Mouse (Mus musculus): ENCODE data around the gene Dlst.

Gene Dlst

GRCm38 (mm10) chr12:85146881-85147280 lies 36.2 kb downstream of the Dlst start:
- DNase-seq (ENCODE audit: extremely low read depth, insufficient read length, low spot score), result no peak

GRCm38 (mm10) chr12:85150321-85151001 lies 39.8 kb downstream of the Dlst start:
- no peak for DNase-seq (ENCODE audit: extremely low read depth, insufficient read length, low spot score)

DNA sequence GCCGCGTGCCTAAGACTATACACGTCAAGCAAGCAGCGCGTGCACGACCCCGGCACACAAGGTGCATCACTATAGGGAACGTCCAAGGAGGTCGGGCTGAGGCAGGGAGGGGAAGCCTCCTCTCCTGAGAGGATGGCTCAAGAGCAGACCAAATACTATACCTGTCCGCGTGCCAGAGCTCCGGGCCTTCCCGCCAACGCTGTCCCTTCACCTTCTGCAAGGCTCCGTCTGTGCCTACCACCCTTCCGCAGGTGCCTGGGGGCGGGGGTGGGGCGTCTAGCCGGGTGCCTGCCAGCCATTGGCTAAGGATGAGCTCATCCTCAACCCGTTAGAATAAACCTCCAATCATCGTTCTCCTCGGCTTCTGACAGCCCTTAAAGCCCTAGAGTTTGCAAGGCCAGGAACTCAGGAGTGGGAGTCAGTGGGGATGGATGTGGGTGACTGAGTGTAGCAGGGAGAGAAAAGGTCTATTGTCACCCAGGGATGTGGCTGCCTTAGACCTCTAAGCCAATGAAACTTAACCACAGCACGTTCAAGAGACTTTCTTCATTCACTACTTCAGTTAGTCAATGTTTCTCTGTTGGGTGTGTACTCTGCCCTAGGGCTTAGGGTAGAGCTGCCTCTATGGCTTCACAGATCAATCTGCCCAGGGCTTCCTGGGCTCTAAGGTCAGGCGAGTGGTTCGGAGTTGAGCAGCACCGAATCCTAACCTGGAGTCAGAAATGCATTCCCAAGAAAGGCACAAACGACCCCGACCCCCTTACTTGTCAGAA lies 40.6 kb downstream of the Dlst start, which contains the start of gene Rps6kl1:
Rps6kl1 (minus strand) TSS at position 263 of the 773 bp plus-strand sequence.
- DNase-seq (ENCODE audit: extremely low read depth, insufficient read length, low spot score), result no peak

DNA sequence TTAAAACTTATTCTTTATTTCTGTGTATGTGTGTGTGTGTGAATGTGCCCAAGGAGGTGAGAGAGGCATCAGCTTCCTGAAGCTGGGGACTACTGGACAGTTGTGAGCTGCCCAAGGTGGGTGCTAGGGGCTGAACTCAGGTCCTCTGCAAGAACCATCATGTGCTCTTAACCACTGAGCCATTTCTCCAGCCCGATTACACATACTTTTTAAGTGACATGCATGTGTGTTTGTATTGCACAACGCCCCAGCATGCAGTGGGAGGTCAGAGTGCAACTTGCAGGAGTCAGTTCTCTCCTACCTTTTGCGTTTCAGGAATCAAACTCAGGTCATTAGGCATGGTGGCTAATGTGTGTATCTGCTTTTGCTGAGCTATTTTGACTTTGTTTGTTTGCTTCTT lies 42.4 kb downstream of the Dlst start:
- no peak for DNase-seq (ENCODE audit: extremely low read depth, insufficient read length, low spot score)

- DNase-seq (ENCODE audit: extremely low read depth, insufficient read length, low spot score), result no peak
Observed at GRCm38 (mm10) chr12:85156324-85156723, 45.7 kb downstream of the Dlst start.

GRCm38 (mm10) chr12:85157797-85158460 lies 47.3 kb downstream of the Dlst start:
- no peak for DNase-seq (ENCODE audit: extremely low read depth, insufficient read length, low spot score)

DNA sequence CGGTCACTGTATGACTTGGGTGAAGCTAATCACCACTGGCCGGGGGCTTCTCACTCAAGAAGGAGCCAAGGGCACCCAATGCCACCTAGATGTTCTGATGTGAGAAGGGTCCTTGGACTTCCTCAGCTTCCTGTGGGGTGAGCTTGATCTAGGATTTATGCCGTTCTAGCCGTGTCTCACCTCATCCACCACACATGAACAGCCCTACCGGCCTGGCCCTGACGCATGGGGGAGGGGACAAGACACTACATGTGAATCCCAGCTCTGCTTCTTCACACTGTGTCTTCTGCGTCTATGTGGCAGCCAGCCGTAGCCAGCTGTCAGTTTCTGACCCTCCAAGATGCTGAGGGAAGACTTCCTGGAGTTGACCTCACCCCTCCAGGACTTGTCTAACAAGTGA lies 48.2 kb downstream of the Dlst start:
- no peak for DNase-seq (ENCODE audit: extremely low read depth, insufficient read length, low spot score)

DNA sequence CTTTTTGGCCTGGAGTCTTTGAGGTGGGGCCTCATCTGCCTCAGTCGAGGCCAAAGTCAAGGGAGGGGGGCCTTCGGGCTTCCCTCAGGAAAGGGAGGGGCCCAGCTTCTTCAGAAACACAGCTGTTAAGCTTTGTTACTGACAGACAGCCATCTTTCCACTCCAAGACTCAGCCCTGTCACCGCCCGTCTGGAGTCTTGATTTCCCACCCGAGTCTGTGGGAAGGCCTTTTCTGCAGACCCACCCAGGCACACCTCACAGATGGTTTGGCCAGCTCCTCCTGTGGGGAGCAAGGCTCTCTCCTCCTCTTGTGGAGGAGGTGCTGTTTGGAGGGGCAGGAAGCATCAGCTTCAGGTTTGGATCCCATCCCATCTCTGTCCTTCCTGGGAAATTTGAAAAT lies 49.0 kb downstream of the Dlst start:
- no peak for DNase-seq (ENCODE audit: extremely low read depth, insufficient read length, low spot score)

DNA sequence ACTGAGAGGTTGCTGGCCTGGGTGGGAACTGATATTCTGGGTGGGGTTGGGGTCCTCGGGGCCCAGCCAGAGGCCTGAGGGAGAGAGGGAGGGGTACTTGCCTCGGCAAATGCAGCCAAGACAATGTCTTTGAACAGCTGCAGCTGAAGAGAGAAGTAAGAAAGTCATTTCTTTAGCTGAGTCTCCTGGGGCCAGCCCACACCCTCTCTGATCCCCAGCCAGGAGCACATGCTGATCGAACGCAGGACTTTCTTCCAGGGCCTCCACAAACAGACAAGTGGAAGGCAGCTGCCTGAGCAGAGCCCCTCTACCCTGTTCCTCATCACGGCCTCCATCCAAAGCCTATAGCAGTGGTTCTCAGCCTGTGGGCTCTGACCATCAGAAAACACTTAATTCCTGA lies 54.4 kb downstream of the Dlst start:
- no peak for DNase-seq (ENCODE audit: extremely low read depth, insufficient read length, low spot score)

DNA sequence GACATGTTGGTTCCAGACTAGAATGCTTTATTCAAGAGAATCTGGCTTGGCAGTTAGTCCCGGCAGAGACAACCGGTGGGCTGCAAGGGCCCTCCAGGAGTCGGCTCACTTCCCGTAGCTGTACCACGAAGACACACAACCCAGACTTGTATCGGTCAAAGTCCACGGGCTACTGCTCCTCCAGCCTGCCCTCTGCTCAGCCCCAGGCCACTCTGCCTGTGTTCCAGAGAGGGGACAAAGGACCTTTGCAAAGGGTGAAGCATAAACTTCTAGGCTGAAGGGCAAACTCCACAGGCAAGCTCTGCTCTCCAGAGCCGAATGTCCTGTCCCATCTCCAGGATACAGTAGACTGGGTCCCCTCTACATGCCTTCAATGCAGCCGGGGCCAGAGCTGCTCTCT lies 56.0 kb downstream of the Dlst start:
- no peak for DNase-seq (ENCODE audit: extremely low read depth, insufficient read length, low spot score)

DNA sequence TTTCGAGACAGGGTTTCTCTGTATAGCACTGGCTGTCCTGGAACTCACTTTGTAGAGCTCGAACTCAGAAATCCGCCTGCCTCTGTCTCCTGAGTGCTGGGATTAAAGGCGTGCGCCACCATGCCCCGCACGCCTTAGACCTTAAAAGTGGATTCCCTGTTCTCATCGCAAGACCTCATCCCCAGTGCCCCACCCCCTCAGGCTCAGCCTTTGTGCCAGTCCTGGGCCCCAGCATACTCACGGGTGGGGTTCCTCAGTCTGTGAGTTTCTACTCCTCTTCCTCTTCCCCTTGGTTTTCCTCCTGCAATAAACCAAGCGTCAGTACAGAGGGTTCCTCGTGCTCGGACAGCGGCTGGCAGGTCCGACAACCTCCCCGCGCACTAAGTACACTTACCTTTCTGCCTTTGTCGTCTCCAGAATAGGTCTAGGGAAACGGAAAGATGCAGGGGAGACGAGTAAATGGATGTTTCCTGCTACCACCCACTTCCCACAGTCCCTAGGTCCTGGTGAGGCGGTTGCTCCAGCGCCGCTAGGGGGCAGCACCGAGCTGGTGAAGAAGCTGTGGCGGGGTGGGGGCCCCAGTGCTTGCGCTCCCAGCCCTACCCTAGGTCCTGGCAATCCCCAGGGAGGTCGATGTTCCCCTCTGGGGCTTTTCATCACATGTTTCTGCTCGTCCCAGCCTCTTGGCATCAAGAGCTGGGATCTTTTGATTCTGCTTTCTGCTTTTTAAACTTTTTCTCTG lies 58.7 kb downstream of the Dlst start:
- peak; percentile 75 for DNase-seq (ENCODE audit: extremely low read depth, insufficient read length, low spot score)

GRCm38 (mm10) chr12:85169877-85170276 lies 59.2 kb downstream of the Dlst start:
- peak; percentile 41 for DNase-seq (ENCODE audit: extremely low read depth, insufficient read length, low spot score)

DNA sequence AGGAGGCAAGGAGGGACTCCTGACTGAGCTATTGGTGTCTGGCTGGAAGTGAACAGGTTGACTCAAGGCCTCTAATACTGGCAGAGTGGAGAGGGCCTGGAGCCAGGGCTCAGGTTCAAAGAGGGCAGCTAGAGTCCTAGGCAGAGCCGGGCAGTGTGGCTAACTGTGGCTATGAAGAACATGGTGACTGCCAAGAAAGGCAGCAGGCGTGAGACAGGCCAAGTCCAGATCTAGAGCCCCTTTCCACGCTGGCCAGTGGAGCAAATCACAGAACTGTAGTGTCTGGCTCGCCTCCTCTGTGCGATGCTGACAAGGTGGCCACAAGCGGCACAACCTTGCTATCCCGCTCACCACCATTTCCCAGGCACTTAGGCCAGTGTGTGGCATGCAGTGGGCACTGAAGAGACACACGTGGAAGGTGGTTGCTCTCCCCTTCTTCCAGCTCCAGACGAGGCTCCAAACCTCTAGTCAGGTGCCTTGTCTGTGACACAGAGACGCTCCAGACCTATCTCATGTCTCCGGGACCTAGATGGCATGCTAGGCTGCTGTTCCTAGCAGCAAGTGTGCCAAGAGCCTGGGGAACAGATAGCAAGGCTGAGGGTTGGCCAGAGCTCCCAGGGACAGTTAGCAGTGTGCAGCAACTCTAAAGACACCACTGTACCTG lies 59.8 kb downstream of the Dlst start:
- DNase-seq (ENCODE audit: extremely low read depth, insufficient read length, low spot score), result peak; percentile 34

DNA sequence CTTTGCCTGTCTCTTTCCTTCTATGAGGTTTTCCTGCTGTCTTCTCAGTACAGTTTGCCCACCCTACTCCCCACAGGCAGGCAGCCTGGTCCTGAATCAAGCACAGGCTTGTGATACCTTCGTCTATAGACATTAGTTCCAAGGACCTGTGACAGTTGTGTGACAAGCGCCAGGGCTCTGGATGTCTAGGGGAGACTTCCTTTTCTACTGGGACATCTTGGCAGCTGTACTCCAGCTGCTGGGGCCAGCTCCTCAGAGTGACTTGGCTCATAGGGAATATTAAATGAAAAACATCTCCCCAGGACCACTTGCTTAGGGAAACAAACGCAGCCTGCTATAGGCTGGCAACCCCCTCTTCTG lies 60.3 kb downstream of the Dlst start:
- DNase-seq (ENCODE audit: extremely low read depth, insufficient read length, low spot score), result no peak

DNA sequence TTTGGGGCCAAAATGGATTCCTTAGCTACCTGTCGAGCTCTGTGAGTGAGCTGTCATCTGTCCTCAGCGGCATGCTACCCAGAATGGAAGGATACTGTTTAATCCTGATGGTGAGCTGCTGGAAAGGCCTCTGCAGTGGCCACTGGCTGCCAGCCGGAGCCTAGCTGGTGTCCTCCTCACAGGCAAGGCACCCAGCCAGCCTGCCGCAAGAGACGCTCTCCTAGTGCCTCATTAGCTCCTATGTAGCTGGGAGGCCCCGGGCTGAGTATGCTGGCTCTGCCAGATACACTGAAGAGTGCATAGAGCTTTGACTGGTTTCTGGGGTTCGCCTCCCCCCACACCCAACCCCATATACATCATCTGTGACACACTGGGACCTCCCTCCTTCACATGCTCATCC lies 63.4 kb downstream of the Dlst start:
- no peak for DNase-seq (ENCODE audit: extremely low read depth, insufficient read length, low spot score)

GRCm38 (mm10) chr12:85175087-85175675 lies 64.5 kb downstream of the Dlst start:
- no peak for DNase-seq (ENCODE audit: extremely low read depth, insufficient read length, low spot score)

DNA sequence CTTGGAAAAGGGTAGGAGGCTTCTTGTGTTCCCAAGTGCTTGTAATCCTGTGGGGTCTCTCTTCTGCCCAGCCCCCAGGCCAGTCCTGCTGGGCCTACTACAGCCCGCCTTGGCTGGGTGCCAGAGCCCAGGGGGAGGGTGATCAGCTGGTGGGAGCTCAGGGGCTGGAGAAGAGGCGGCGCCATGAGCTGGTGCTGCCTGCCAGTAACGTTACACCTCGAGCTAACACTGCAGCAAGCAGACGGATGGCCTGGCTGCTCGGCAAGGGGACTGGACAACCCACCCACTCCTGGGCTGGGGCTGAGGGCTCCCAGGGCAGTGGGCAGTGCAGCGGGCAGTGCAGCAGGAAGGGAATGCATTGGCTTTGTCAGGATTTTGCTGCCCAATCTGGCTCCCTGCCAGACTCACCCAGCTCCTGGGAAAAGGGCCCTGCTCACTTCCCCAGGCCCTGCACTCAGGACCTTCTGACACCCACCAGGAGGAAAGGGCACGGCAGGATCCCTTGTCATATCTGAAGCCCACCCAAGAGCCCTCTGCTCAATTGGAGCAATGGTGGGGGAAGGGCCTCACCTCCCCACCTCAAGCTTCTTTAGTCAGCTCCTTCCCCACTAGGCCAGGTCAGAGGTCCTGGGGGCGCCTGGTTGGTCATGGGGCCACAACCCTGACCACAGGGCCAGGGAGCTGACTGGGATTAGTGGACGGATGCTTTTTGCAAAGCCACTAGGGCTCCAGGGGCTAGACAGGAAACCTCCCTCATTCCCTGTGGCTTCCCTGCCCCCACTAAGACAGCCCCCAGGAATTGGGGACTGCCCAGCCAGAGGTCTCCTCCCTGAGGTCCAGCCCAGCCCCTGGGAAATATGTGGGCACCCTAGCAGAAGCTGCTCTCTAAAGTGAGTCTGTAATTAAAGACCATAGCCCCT lies 65.6 kb downstream of the Dlst start:
- DNase-seq (ENCODE audit: extremely low read depth, insufficient read length, low spot score), result peak; percentile 51

GRCm38 (mm10) chr12:85176846-85177523 lies 66.4 kb downstream of the Dlst start:
- no peak for DNase-seq (ENCODE audit: extremely low read depth, insufficient read length, low spot score)
